Mouse (Mus musculus) CH12.LX (cell line): ENCODE data around the gene Phactr3. TPM values are rescaled to one million over a fixed set of nuclear protein-coding genes. Genes with fewer than 3 reads are reported as not detected.

Source experiments
- DNase-seq: peaks from one replicate; pipeline ENCODE4 v3.0.0-alpha.2; 2013; ENCODE audit errors: extremely low read depth
- H3K27ac ChIP-seq: 2 replicates; pipeline ENCODE4 v1.5.1; 2012; ENCODE audit warnings: low read depth, mild to moderate bottlenecking, control low read depth, moderate library complexity; ENCODE audit not compliant: insufficient read depth
- H3K27me3 ChIP-seq: replicated peaks from 2 replicates; pipeline ENCODE3; 2012; ENCODE audit warnings: inconsistent platforms
- H3K36me3 ChIP-seq, 2 experiments: replicated peaks in 1 of 2; 2 replicates each; pipeline versions ENCODE3 to v1.6.1; 2012; ENCODE audit warnings: inconsistent platforms in 1 of 2, low read length in 1 of 2, mild to moderate bottlenecking in 1 of 2, mixed read lengths in 1 of 2, moderate library complexity in 1 of 2; ENCODE audit not compliant: control insufficient read depth in 1 of 2, insufficient read depth in 1 of 2
- H3K4me1 ChIP-seq, 2 experiments: 2 replicates each; pipeline ENCODE4 v1.6.1; 2012; ENCODE audit warnings: inconsistent platforms in 1 of 2, moderate library complexity in 1 of 2; ENCODE audit not compliant: insufficient read depth in 2 of 2, control insufficient read depth in 1 of 2
- H3K4me2 ChIP-seq: 2 replicates; pipeline ENCODE4 v1.6.1; 2012; ENCODE audit warnings: low read depth, mild to moderate bottlenecking, control low read depth; ENCODE audit not compliant: poor library complexity, insufficient read depth, severe bottlenecking
- H3K4me3 ChIP-seq, 3 experiments: fragments of 150-350 bp in 1 of 3; sonication (generic) in 1 of 3; replicated peaks in 1 of 3; 2 replicates each; pipeline versions ENCODE3 to v1.5.1; 2011 to 2012; ENCODE audit warnings: low read depth in 2 of 3, low read length in 2 of 3, mild to moderate bottlenecking in 2 of 3, moderate library complexity in 2 of 3, control low read depth in 1 of 3, improper control_type of control experiment in 1 of 3, inconsistent platforms in 1 of 3, mixed read lengths in 1 of 3; ENCODE audit not compliant: poor library complexity in 1 of 3
- H3K79me2 ChIP-seq: replicated peaks from 2 replicates; pipeline ENCODE4 v1.6.1; 2012; ENCODE audit warnings: mild to moderate bottlenecking, moderate library complexity; ENCODE audit not compliant: control insufficient read depth, poor library complexity, insufficient read depth, severe bottlenecking; ENCODE audit errors: extremely low read depth
- H3K9ac ChIP-seq: 2 replicates; pipeline ENCODE4 v1.6.1; 2012; ENCODE audit warnings: low read depth, mild to moderate bottlenecking, control low read depth, moderate library complexity; ENCODE audit not compliant: insufficient read depth
- H3K9me3 ChIP-seq: replicated peaks from 2 replicates; pipeline ENCODE3; 2012; ENCODE audit warnings: low read length, inconsistent platforms, mixed read lengths
- CHD2 ChIP-seq: IDR thresholded peaks from 2 replicates; pipeline ENCODE4 v1.6.1; 2011; ENCODE audit warnings: low read length, improper control_type of control experiment
- CTCF ChIP-seq, 2 experiments: IDR thresholded peaks in 1 of 2; conservative IDR thresholded peaks in 1 of 2; 2 replicates each; pipeline ENCODE4 v1.5.1; 2011 to 2012; ENCODE audit warnings: low read depth in 2 of 2, low read length in 2 of 2, improper control_type of control experiment in 1 of 2, inconsistent platforms in 1 of 2, mild to moderate bottlenecking in 1 of 2, moderate library complexity in 1 of 2
- ETS1 ChIP-seq: conservative IDR thresholded peaks from 2 replicates; pipeline ENCODE4 v1.6.1; 2012; ENCODE audit warnings: low read depth, mild to moderate bottlenecking, inconsistent platforms, low read length, improper control_type of control experiment, moderate library complexity
- JUND ChIP-seq: conservative IDR thresholded peaks from 2 replicates; pipeline ENCODE4 v1.6.1; 2011; ENCODE audit warnings: low read depth, low read length, improper control_type of control experiment
- MEF2A ChIP-seq: IDR thresholded peaks from 2 replicates; pipeline ENCODE4 v1.6.1; 2014; ENCODE audit warnings: low read depth, mild to moderate bottlenecking, inconsistent platforms, low read length, improper control_type of control experiment, borderline replicate concordance
- PAX5 ChIP-seq: IDR thresholded peaks from 2 replicates; pipeline ENCODE4 v1.6.1; 2012; ENCODE audit warnings: low read length, inconsistent platforms, mixed read lengths
- POLR2A ChIP-seq: IDR thresholded peaks from 2 replicates; pipeline ENCODE4 v1.6.1; 2011; ENCODE audit warnings: low read depth, mild to moderate bottlenecking, improper control_type of control experiment, low read length
- RAD21 ChIP-seq: IDR thresholded peaks from 2 replicates; pipeline ENCODE4 v1.6.1; 2011; ENCODE audit warnings: low read depth, mild to moderate bottlenecking, low read length, improper control_type of control experiment, moderate library complexity
- RCOR1 ChIP-seq: conservative IDR thresholded peaks from 2 replicates; pipeline ENCODE4 v1.6.1; 2012; ENCODE audit warnings: low read depth, mild to moderate bottlenecking, inconsistent platforms, low read length, improper control_type of control experiment
- USF1 ChIP-seq: IDR thresholded peaks from 2 replicates; pipeline ENCODE4 v1.6.1; 2014; ENCODE audit warnings: low read depth, mild to moderate bottlenecking, inconsistent platforms, low read length, improper control_type of control experiment
- USF2 ChIP-seq: conservative IDR thresholded peaks from 2 replicates; pipeline ENCODE4 v1.6.1; 2011; ENCODE audit warnings: low read depth, low read length, improper control_type of control experiment
- dilution Hi-C: fragments of 300-500 bp; cut with MboI; formaldehyde crosslinking; loops from 2 replicates; pipeline ENCODE4 v1.14.3; 2020; ENCODE audit warnings: low sequenced_read_pairs; ENCODE audit not compliant: extremely low pct_unique_long_range_greater_than_20kb, extremely low pct_ligation_motif_present
- in situ Hi-C: fragments of 300-500 bp; cut with MboI; formaldehyde crosslinking; loops from 3 replicates; pipeline ENCODE4 v1.14.3; 2019; ENCODE audit warnings: low sequenced_read_pairs, low pct_ligation_motif_present, low pct_unique_long_range_greater_than_20kb, mixed read lengths
- polyA plus RNA-seq: library from polyadenylated mRNA; unstranded; fragments of >175 nt; gene quantifications from 2 replicates; pipeline ENCODE4 v1.2.1, GENCODE M21; 2012; ENCODE audit warnings: low read depth; ENCODE audit not compliant: insufficient read length
- total RNA-seq, 2 experiments: library from RNA; depleted of rRNA; stranded (reverse); fragments of 300-350 nt in 1 of 2; fragments of >200 nt in 1 of 2; gene quantifications; 2 replicates each; pipeline ENCODE4 v1.2.3; 2012 to 2014

Gene Phactr3
- total and polyA plus RNA-seq, 3 experiments: 0.21 to 0.75 TPM; not detected in 1

- H3K27ac ChIP-seq: no peak overlapping the region
- in situ Hi-C loops: no loop called here
These were observed 155.4 kb downstream of the Phactr3 start for GRCm38 (mm10) chr2:178274126-178274525.

GRCm38 (mm10) chr2:178277206-178277605 is 158.4 kb downstream of the Phactr3 start:
- peak; percentile 6 for DNase-seq
- dilution Hi-C loops: no loop called here
- Histone ChIP-seq H3K27me3 (peaks cover 28% of the 10 kb centered on the region), H3K9me3 (no peaks in the 10 kb centered on the region)
- TF ChIP-seq MEF2A: no peak
- TF ChIP-seq CHD2: no peak
- TF ChIP-seq POLR2A: no peak
- TF ChIP-seq RCOR1: no peak
- TF ChIP-seq, all 38 proteins: peak for 0
- Histone ChIP-seq H3K9ac (no peak overlapping the region), H3K27ac (no peak overlapping the region), H3K4me1 (no peaks in the 10 kb centered on the region), H3K4me2 (no peak overlapping the region), H3K79me2 (no peaks in the 10 kb centered on the region), H3K4me3 (no peak overlapping the region), H3K36me3 (no peaks in the 10 kb centered on the region)
- in situ Hi-C loops: no loop called here

More at GRCm38 (mm10) chr2:178274126-178274525, 155.4 kb downstream of the Phactr3 start:
- no peak for DNase-seq
- dilution Hi-C loops: no loop called here
- no peak overlapping the region for H3K9ac ChIP-seq
- H3K27me3 ChIP-seq: peaks cover 36% of the 10 kb centered on the region
- no peaks in the 10 kb centered on the region for H3K79me2 ChIP-seq
- no peaks in the 10 kb centered on the region for H3K36me3 ChIP-seq
- H3K9me3 ChIP-seq: no peaks in the 10 kb centered on the region
- no peak for TF ChIP-seq RCOR1
- TF ChIP-seq PAX5: no peak
- TF ChIP-seq USF1: peak; percentile 24; the same call in 1 of the 2 replicates
- TF ChIP-seq JUND: no peak
- TF ChIP-seq USF2: 0 out of 2 replicates have a peak, but pooled peaks have one; percentile 20
- no peak overlapping the region for H3K4me2 ChIP-seq
- H3K4me3 ChIP-seq: no peak overlapping the region
- no peaks in the 10 kb centered on the region for H3K4me1 ChIP-seq

- in situ Hi-C loops: no loop called here
- no peak for TF ChIP-seq ETS1
- peak; percentile 11 to 36; a peak in 2 of 4 replicates for TF ChIP-seq CTCF (conservative IDR thresholded peaks at IDR 0.05 in 1 of 2, IDR thresholded peaks at IDR 0.05 in 1 of 2; ENCODE audit: low read depth in 2 of 2, low read length in 2 of 2)
- peak; percentile 25 for TF ChIP-seq RAD21
- TF ChIP-seq, all 38 proteins: peak for 2
- H3K27ac ChIP-seq: no peak overlapping the region
- H3K4me2 ChIP-seq: no peak overlapping the region
- peaks cover 53% of the 10 kb centered on the region for H3K27me3 ChIP-seq
- dilution Hi-C loops: no loop called here
- H3K79me2 ChIP-seq: no peaks in the 10 kb centered on the region
- DNase-seq: no peak
- H3K4me1 ChIP-seq: no peaks in the 10 kb centered on the region
- H3K4me3 ChIP-seq: no peak overlapping the region
- no peaks in the 10 kb centered on the region for H3K9me3 ChIP-seq
- H3K36me3 ChIP-seq: no peaks in the 10 kb centered on the region
- H3K9ac ChIP-seq: no peak overlapping the region
These were observed 162.4 kb downstream of the Phactr3 start for GRCm38 (mm10) chr2:178281183-178281582.
